Mouse (Mus musculus) ovary, postnatal 10 days (tissue): ENCODE measurements around the gene Gm595.

Experiments used
- DNase-seq: peaks from one replicate; pipeline ENCODE4 v3.0.0; 2022; ENCODE audit warnings: low spot score

Gene Gm595

GRCm38 (mm10) chrX:48877613-48878012 lies at the start of gene Gm595:
Gene Gm595, minus strand, starts transcription at chrX:48877713.
- no peak for DNase-seq

GRCm38 (mm10) chrX:48908421-48908820 lies 30.9 kb upstream of the Gm595 start:
- DNase-seq, result no peak

- no peak for DNase-seq
Measured at GRCm38 (mm10) chrX:48903744-48904143, 26.2 kb upstream of the Gm595 start.

GRCm38 (mm10) chrX:48899555-48899954 lies 22.0 kb upstream of the Gm595 start:
- DNase-seq, result no peak

- no peak for DNase-seq
Measured at GRCm38 (mm10) chrX:48896803-48897202, 19.3 kb upstream of the Gm595 start.

- no peak for DNase-seq
Measured at GRCm38 (mm10) chrX:48893946-48894345, 16.4 kb upstream of the Gm595 start.

- DNase-seq, result no peak
Measured at GRCm38 (mm10) chrX:48890259-48890658, 12.7 kb upstream of the Gm595 start.

GRCm38 (mm10) chrX:48884615-48885014 lies 7.1 kb upstream of the Gm595 start:
- no peak for DNase-seq
